Mouse (Mus musculus): ENCODE measurements around the gene Sh2d7.

- TF ChIP-seq CTCF (IDR thresholded peaks at IDR 0.05; ENCODE audit: extremely low read depth, insufficient read depth, insufficient read length, insufficient replicate concordance) (no peak), POLR2A (IDR thresholded peaks at IDR 0.05; ENCODE audit: low read depth, low read length) (no peak)
Measured at GRCm38 (mm10) chr9:54555044-54555443, 16.3 kb downstream of the Sh2d7 start.
